Comparison of ENCODE assay signal across 8 mouse cellular contexts in the genomic region with DNA sequence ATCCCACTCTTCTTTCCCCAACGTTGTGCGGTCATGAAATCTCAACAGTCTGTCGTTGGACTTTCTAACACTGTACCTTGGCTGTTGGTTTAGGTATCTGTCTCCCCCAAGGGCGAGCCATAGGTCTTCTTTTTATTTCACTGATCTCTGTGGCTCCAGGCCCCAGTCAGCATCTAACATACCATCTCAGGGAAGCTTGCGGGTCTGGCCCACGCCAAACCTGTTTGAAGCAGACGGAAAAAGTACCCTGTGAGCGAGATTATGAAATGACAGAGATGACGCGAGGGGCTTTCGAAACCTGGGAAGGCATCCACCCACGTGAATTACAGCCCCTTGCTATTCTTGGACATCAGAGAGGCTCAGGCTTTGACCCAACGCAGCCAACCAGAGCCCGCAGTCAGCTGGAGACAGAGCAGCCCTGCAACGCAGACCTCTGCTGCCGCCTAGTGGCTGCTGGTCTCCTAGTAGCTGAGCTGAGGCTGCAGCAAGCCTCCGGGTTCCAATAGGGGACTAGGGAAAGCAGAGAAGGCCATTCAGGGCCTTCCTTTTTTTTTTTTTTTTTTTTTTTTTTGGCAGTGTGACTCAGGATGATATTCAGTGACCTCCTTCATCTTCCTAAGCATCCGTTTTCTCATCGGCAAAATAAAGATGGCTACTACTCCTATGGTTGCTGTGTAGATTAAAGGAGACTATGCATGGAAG. TPM values are rescaled to one million over a fixed set of nuclear protein-coding genes. Genes with fewer than 3 reads are reported as not detected.
A peak's percentile ranks its signal among the peaks of the same experiment; 100 is the strongest.
DNase-seq lines count a peak whose midpoint lies in the region; ATAC-seq and TF ChIP-seq lines count a peak whose summit lies in the region.

No protein-coding gene starts in this region.

- peak; percentile 61 for ATAC-seq in CD4-positive, CD25-positive, alpha-beta regulatory T cell, adult 4 months
- peak; percentile 78 for ATAC-seq in heart, embryonic 16.5 days (replicated peaks; ENCODE audit: extremely low read depth, insufficient read depth, low FRiP score)
- peak; percentile 63; the same call in 1 of the 2 replicates for ATAC-seq in liver, embryonic 14.5 days (ENCODE audit: insufficient read depth)
- ATAC-seq in neural tube, embryonic 12.5 days (ENCODE audit: low FRiP score, low read depth), result peak; percentile 88
- ATAC-seq in stomach, postnatal 0 days (ENCODE audit: low FRiP score, low TSS enrichment), result peak; percentile 90

- WGBS in forebrain, embryonic 10.5 days, result 33% methylated on average over 19 of the region's 19 CpGs
- WGBS in heart, embryonic 16.5 days, result 21% methylated on average over 19 of the region's 19 CpGs
- 28% methylated on average over 19 of the region's 19 CpGs for WGBS in liver, embryonic 14.5 days (ENCODE audit: insufficient replicate concordance)
- WGBS in neural tube, embryonic 12.5 days, result 29% methylated on average over 19 of the region's 19 CpGs
- 31% methylated on average over 19 of the region's 19 CpGs for WGBS in stomach, postnatal 0 days

- H3K4me2 ChIP-seq in heart, embryonic 16.5 days (ENCODE audit: low read depth, low read length), result peak overlapping the region; percentile 40
- no peak overlapping the region for H3K4me2 ChIP-seq in liver, embryonic 14.5 days (ENCODE audit: low read depth)
- no peak overlapping the region for H3K4me2 ChIP-seq in neural tube, embryonic 12.5 days (replicated peaks)
- no peak overlapping the region for H3K4me2 ChIP-seq in stomach, postnatal 0 days (replicated peaks; ENCODE audit: low read depth)

- no peaks in the 10 kb centered on the region for H3K9me3 ChIP-seq in forebrain, embryonic 10.5 days
- no peaks in the 10 kb centered on the region for H3K9me3 ChIP-seq in heart, embryonic 16.5 days (replicated peaks; ENCODE audit: control insufficient read depth, low read length)
- no peaks in the 10 kb centered on the region for H3K9me3 ChIP-seq in liver, embryonic 14.5 days (ENCODE audit: control insufficient read depth, low read length)
- H3K9me3 ChIP-seq in neural tube, embryonic 12.5 days, result no peaks in the 10 kb centered on the region
- no peaks in the 10 kb centered on the region for H3K9me3 ChIP-seq in stomach, postnatal 0 days (ENCODE audit: control insufficient read depth, low read length)

- peaks cover 8% of the 10 kb centered on the region; the same call in 1 of the 2 replicates for H3K27me3 ChIP-seq in forebrain, embryonic 10.5 days (ENCODE audit: poor library complexity, severe bottlenecking)
- no peaks in the 10 kb centered on the region for H3K27me3 ChIP-seq in heart, embryonic 16.5 days (ENCODE audit: control insufficient read depth, insufficient read depth, low read length)
- peaks cover 6% of the 10 kb centered on the region; the same call in 1 of the 2 replicates for H3K27me3 ChIP-seq in liver, embryonic 14.5 days (ENCODE audit: control insufficient read depth, insufficient read depth, low read length)
- peaks cover 15% of the 10 kb centered on the region; the same call in 1 of the 2 replicates for H3K27me3 ChIP-seq in neural tube, embryonic 12.5 days (replicated peaks)
- no peaks in the 10 kb centered on the region for H3K27me3 ChIP-seq in stomach, postnatal 0 days (ENCODE audit: control insufficient read depth, insufficient read depth, low read length)

- TF ChIP-seq EP300 in liver, embryonic 14.5 days (IDR thresholded peaks at IDR 0.05; ENCODE audit: low read depth), result no peak
- no peak for TF ChIP-seq EP300 in stomach, postnatal 0 days (optimal IDR thresholded peaks at IDR 0.05)

- no peak overlapping the region for H3K27ac ChIP-seq in forebrain, embryonic 10.5 days
- peak overlapping the region; percentile 63 for H3K27ac ChIP-seq in heart, embryonic 16.5 days (ENCODE audit: low read length)
- no peak overlapping the region for H3K27ac ChIP-seq in liver, embryonic 14.5 days
- H3K27ac ChIP-seq in neural tube, embryonic 12.5 days, result no peak overlapping the region
- H3K27ac ChIP-seq in stomach, postnatal 0 days (replicated peaks), result no peak overlapping the region

- peak; percentile 99 for TF ChIP-seq CTCF in liver, embryonic 14.5 days (IDR thresholded peaks at IDR 0.05; ENCODE audit: low read depth)
- peak; percentile 99 for TF ChIP-seq CTCF in stomach, postnatal 0 days (IDR thresholded peaks at IDR 0.05; ENCODE audit: low read depth)

- peak overlapping the region; percentile 53 for H3K9ac ChIP-seq in heart, embryonic 16.5 days (ENCODE audit: low read length)
- H3K9ac ChIP-seq in liver, embryonic 14.5 days (replicated peaks), result no peak overlapping the region
- H3K9ac ChIP-seq in neural tube, embryonic 12.5 days, result no peak overlapping the region
- H3K9ac ChIP-seq in stomach, postnatal 0 days (ENCODE audit: low read length), result no peak overlapping the region

- H3K4me3 ChIP-seq in forebrain, embryonic 10.5 days, result no peak overlapping the region
- H3K4me3 ChIP-seq in heart, embryonic 16.5 days (ENCODE audit: low read length), result no peak overlapping the region
- H3K4me3 ChIP-seq in liver, embryonic 14.5 days (ENCODE audit: insufficient read depth in 1 of 2, low read depth in 2 of 2, low read length in 2 of 2), result no peak overlapping the region
- no peak overlapping the region for H3K4me3 ChIP-seq in neural tube, embryonic 12.5 days
- H3K4me3 ChIP-seq in stomach, postnatal 0 days (ENCODE audit: low read depth, low read length), result no peak overlapping the region

- peak; percentile 65 for DNase-seq in c-Kit-negative CD71-positive TER-119-positive erythroid progenitor cells, embryonic 14.5 days (ENCODE audit: low read depth, low spot score)
- DNase-seq in forebrain, embryonic 10.5 days (ENCODE audit: extremely low spot score, low spot score), result peak; percentile 88
- peak; percentile 91 to 98 for DNase-seq in kidney, postnatal 25 days
- DNase-seq in liver, embryonic 14.5 days (ENCODE audit: low read depth in 3 of 3, low spot score in 3 of 3), result peak; percentile 57 to 61 (median 58)
- peak; percentile 93 for DNase-seq in stomach, postnatal 0 days (ENCODE audit: low spot score)

- H3K4me1 ChIP-seq in forebrain, embryonic 10.5 days, result peaks cover 4% of the 10 kb centered on the region; the same call in 1 of the 2 replicates
- peaks cover 17% of the 10 kb centered on the region for H3K4me1 ChIP-seq in heart, embryonic 16.5 days (ENCODE audit: control insufficient read depth, insufficient read depth, low read length)
- H3K4me1 ChIP-seq in liver, embryonic 14.5 days (replicated peaks; ENCODE audit: control insufficient read depth in 2 of 2, insufficient read depth in 2 of 2, low read length in 1 of 2), result peaks cover 5 to 10% of the 10 kb centered on the region in 2 experiments; a peak in 3 of 4 replicates
- peaks cover 3% of the 10 kb centered on the region; the same call in 1 of the 2 replicates for H3K4me1 ChIP-seq in neural tube, embryonic 12.5 days
- no peaks in the 10 kb centered on the region for H3K4me1 ChIP-seq in stomach, postnatal 0 days (replicated peaks; ENCODE audit: control insufficient read depth, insufficient read depth)

- H3K36me3 ChIP-seq in forebrain, embryonic 10.5 days (replicated peaks), result no peaks in the 10 kb centered on the region
- no peaks in the 10 kb centered on the region for H3K36me3 ChIP-seq in heart, embryonic 16.5 days (ENCODE audit: control insufficient read depth, insufficient read depth)
- no peaks in the 10 kb centered on the region for H3K36me3 ChIP-seq in liver, embryonic 14.5 days (replicated peaks; ENCODE audit: control insufficient read depth, insufficient read depth, low read depth)
- H3K36me3 ChIP-seq in neural tube, embryonic 12.5 days, result no peaks in the 10 kb centered on the region
- no peaks in the 10 kb centered on the region for H3K36me3 ChIP-seq in stomach, postnatal 0 days (ENCODE audit: control insufficient read depth, insufficient read depth, low read length)

RNA-seq across cellular contexts. Expression of gene Atoh8, which starts 25.8 kb away (rescaled TPM):
- polyA plus RNA-seq in CD4-positive, CD25-positive, alpha-beta regulatory T cell, adult 4 months (2017; shearing (Covaris generic)), result not detected
- 11.2 and 11.5 TPM in 2 replicates for polyA plus RNA-seq in forebrain, embryonic 10.5 days (2016; fragmentation: Nextera tagmentation; extraction: Ambion mirVana)
- polyA plus RNA-seq in heart, embryonic 16.5 days (2015; fragmentation: Nextera tagmentation; extraction: Ambion mirVana), result 14.5 and 17.0 TPM in 2 replicates
- 0.40 and 0.48 TPM in 2 replicates for polyA plus RNA-seq in liver, embryonic 14.5 days (2012; rRNA removed)
- polyA plus RNA-seq in liver, embryonic 14.5 days (2014; fragmentation: Nextera tagmentation; extraction: Ambion mirVana), result 0.29 and 0.53 TPM in 2 replicates
- 7.3 and 8.4 TPM in 2 replicates for polyA plus RNA-seq in neural tube, embryonic 12.5 days (2016; fragmentation: Nextera tagmentation; extraction: Ambion mirVana)
- polyA plus RNA-seq in stomach, postnatal 0 days (2015; fragmentation: Nextera tagmentation; extraction: Ambion mirVana), result 5.5 and 6.0 TPM in 2 replicates

RNA-seq across cellular contexts. Expression of gene Sftpb, which starts 43.3 kb away (rescaled TPM):
- polyA plus RNA-seq in CD4-positive, CD25-positive, alpha-beta regulatory T cell, adult 4 months (2017; shearing (Covaris generic)), result not detected
- polyA plus RNA-seq in forebrain, embryonic 10.5 days (2016; fragmentation: Nextera tagmentation; extraction: Ambion mirVana), result not detected in 2 replicates
- 2.9 and 27.8 TPM in 2 replicates for polyA plus RNA-seq in heart, embryonic 16.5 days (2015; fragmentation: Nextera tagmentation; extraction: Ambion mirVana)
- not detected in 2 replicates for polyA plus RNA-seq in liver, embryonic 14.5 days (2012; rRNA removed)
- not detected in 2 replicates for polyA plus RNA-seq in liver, embryonic 14.5 days (2014; fragmentation: Nextera tagmentation; extraction: Ambion mirVana)
- polyA plus RNA-seq in neural tube, embryonic 12.5 days (2016; fragmentation: Nextera tagmentation; extraction: Ambion mirVana), result not detected in 2 replicates
- polyA plus RNA-seq in stomach, postnatal 0 days (2015; fragmentation: Nextera tagmentation; extraction: Ambion mirVana), result not detected in 2 replicates
